Mouse (Mus musculus) intestine, embryonic 16.5 days (tissue): ENCODE data around the gene Rpp38. TPM values are rescaled to one million over a fixed set of nuclear protein-coding genes. Genes with fewer than 3 reads are reported as not detected.

Experiments
- ATAC-seq: fragments of 200-750 bp; cut with Nextera tagmentation; 2 replicates; pipeline ENCODE4 v1.8.0; 2017; ENCODE audit warnings: moderate TSS enrichment, moderate library complexity
- H3K27ac ChIP-seq: fragments of 300-500 bp; sonication (generic); 2 replicates; pipeline ENCODE4 v1.5.1; 2014; ENCODE audit warnings: mild to moderate bottlenecking, low read length
- H3K27me3 ChIP-seq: fragments of 300-500 bp; sonication (generic); replicated peaks from 2 replicates; pipeline ENCODE4 v1.6.1; 2014; ENCODE audit warnings: low read length, control low read depth, mixed read lengths; ENCODE audit not compliant: control insufficient read depth, insufficient read depth
- H3K36me3 ChIP-seq: fragments of 300-500 bp; sonication (generic); 2 replicates; pipeline ENCODE4 v1.6.1; 2014; ENCODE audit warnings: low read length, control low read depth; ENCODE audit not compliant: control insufficient read depth, insufficient read depth
- H3K4me1 ChIP-seq: fragments of 300-500 bp; sonication (generic); 2 replicates; pipeline ENCODE4 v1.6.1; 2014; ENCODE audit warnings: low read length, control low read depth, mixed read lengths; ENCODE audit not compliant: control insufficient read depth, insufficient read depth
- H3K4me2 ChIP-seq: fragments of 300-500 bp; sonication (generic); 2 replicates; pipeline ENCODE4 v1.6.1; 2014; ENCODE audit warnings: low read depth, low read length, control low read depth
- H3K4me3 ChIP-seq: fragments of 300-500 bp; sonication (generic); 2 replicates; pipeline ENCODE4 v1.5.1; 2014; ENCODE audit warnings: mild to moderate bottlenecking, low read length
- H3K9ac ChIP-seq: fragments of 300-500 bp; sonication (generic); 2 replicates; pipeline ENCODE4 v1.6.1; 2014; ENCODE audit warnings: low read depth, low read length
- H3K9me3 ChIP-seq: fragments of 300-500 bp; sonication (generic); 2 replicates; pipeline ENCODE4 v1.6.1; 2016; ENCODE audit warnings: low read length, control low read depth; ENCODE audit not compliant: control insufficient read depth
- WGBS: fragments of 180-500 bp; shearing (Covaris S2); extraction: QIAGEN DNeasy Blood & Tissue Kit; methylation state at CpG from one replicate; pipeline ENCODE4 v1.1.7; 2014; 5-methylcytosine and 5-hydroxymethylcytosine counted together
- polyA plus RNA-seq: library from polyadenylated mRNA; unstranded; fragments of >200 nt; fragmentation: Nextera tagmentation; extraction: Ambion mirVana; gene quantifications from 2 replicates; pipeline ENCODE4 v1.2.1, GENCODE M21; 2015

Rpp38 gene
- polyA plus RNA-seq, 1 experiment from 2014 or later, result 24.2 TPM

- H3K27me3 ChIP-seq, result no peaks in the 10 kb centered on the region
- H3K36me3 ChIP-seq, result no peaks in the 10 kb centered on the region
- no peak overlapping the region for H3K4me3 ChIP-seq
- H3K9ac ChIP-seq, result no peak overlapping the region
- no peaks in the 10 kb centered on the region for H3K9me3 ChIP-seq
- no peak overlapping the region for H3K4me2 ChIP-seq
- no peak overlapping the region for H3K27ac ChIP-seq
- ATAC-seq, result no peak
- H3K4me1 ChIP-seq, result peaks cover 8% of the 10 kb centered on the region
- WGBS, result 83% methylated on average over 4 of the region's 4 CpGs
Measured at GRCm38 (mm10) chr2:3281311-3281710, 51.1 kb downstream of the Rpp38 start.

Other genes with a start within 250 kb of the Rpp38 start
- gene Fam171a1, start 218.4 kb downstream of the Rpp38 start, polyA plus RNA-seq, result 19.4 and 21.3 TPM in 2 replicates
- gene Nmt2, start 48.4 kb downstream of the Rpp38 start, polyA plus RNA-seq, result 37.5 and 38.3 TPM in 2 replicates
- gene Acbd7, start 3.5 kb upstream of the Rpp38 start, polyA plus RNA-seq, result 1.2 and 1.5 TPM in 2 replicates
- gene Olah, start 64.6 kb upstream of the Rpp38 start, polyA plus RNA-seq, result not detected in 2 replicates
- 0.60 TPM in 1 of 2 replicates, not detected in the other for gene Meig1, start 90.0 kb upstream of the Rpp38 start, polyA plus RNA-seq
- 5.9 and 8.1 TPM in 2 replicates for gene Dclre1c, start 91.5 kb upstream of the Rpp38 start, polyA plus RNA-seq
- 6.8 and 8.3 TPM in 2 replicates for gene Suv39h2, start 142.4 kb upstream of the Rpp38 start, polyA plus RNA-seq
- 2.8 TPM in 2 replicates for gene Gm45902, start 180.1 kb upstream of the Rpp38 start, polyA plus RNA-seq
- 85.3 and 96.4 TPM in 2 replicates for gene Hspa14, start 180.2 kb upstream of the Rpp38 start, polyA plus RNA-seq
- 0.17 and 0.32 TPM in 2 replicates for gene Cdnf, start 180.4 kb upstream of the Rpp38 start, polyA plus RNA-seq
- 36.8 and 39.5 TPM in 2 replicates for gene Fam107b, start 237.8 kb upstream of the Rpp38 start, polyA plus RNA-seq